Mouse (Mus musculus): ENCODE measurements around the gene Bbs9. TPM values are rescaled to one million over a fixed set of nuclear protein-coding genes. Genes with fewer than 3 reads are reported as not detected.

The Bbs9 gene
- polyA plus RNA-seq (2015; fragmentation: Illumina TruSeq; extraction: RNeasy Lipid Tissue Mini Kit (QIAGEN cat#74804); ENCODE audit: insufficient read depth, low replicate concordance) = 18.8 TPM

GRCm38 (mm10) chr9:22475424-22475868 lies at the start of gene Bbs9:
Bbs9 (plus strand) TSS chr9:22475715.

GRCm38 (mm10) chr9:22453990-22454389 lies 21.5 kb upstream of the Bbs9 start, which contains the start of gene Gm17545:
Gm17545 (plus strand) TSS chr9:22454290.

GRCm38 (mm10) chr9:22469643-22470042 lies 5.9 kb upstream of the Bbs9 start, which contains the start of gene Rp9:
Rp9 (minus strand) TSS chr9:22469743.

Other genes with a start within 250 kb of the Bbs9 start
- 2.8 TPM for gene Zfp599, start 215.8 kb upstream of the Bbs9 start, polyA plus RNA-seq (2015; fragmentation: Illumina TruSeq; extraction: RNeasy Lipid Tissue Mini Kit (QIAGEN cat#74804); ENCODE audit: insufficient read depth, low replicate concordance)
- gene Zfp810, start 168.1 kb upstream of the Bbs9 start, polyA plus RNA-seq (2015; fragmentation: Illumina TruSeq; extraction: RNeasy Lipid Tissue Mini Kit (QIAGEN cat#74804); ENCODE audit: insufficient read depth, low replicate concordance) = 21.3 TPM
- gene Anln, start 86.5 kb upstream of the Bbs9 start, polyA plus RNA-seq (2015; fragmentation: Illumina TruSeq; extraction: RNeasy Lipid Tissue Mini Kit (QIAGEN cat#74804); ENCODE audit: insufficient read depth, low replicate concordance) = 8.2 TPM
- gene 9530077C05Rik, start 64.2 kb upstream of the Bbs9 start, polyA plus RNA-seq (2015; fragmentation: Illumina TruSeq; extraction: RNeasy Lipid Tissue Mini Kit (QIAGEN cat#74804); ENCODE audit: insufficient read depth, low replicate concordance) = 1.6 TPM
- not detected for gene Gm17545, start 21.4 kb upstream of the Bbs9 start, polyA plus RNA-seq (2015; fragmentation: Illumina TruSeq; extraction: RNeasy Lipid Tissue Mini Kit (QIAGEN cat#74804); ENCODE audit: insufficient read depth, low replicate concordance)
- 93.7 TPM for gene Rp9, start 6.0 kb upstream of the Bbs9 start, polyA plus RNA-seq (2015; fragmentation: Illumina TruSeq; extraction: RNeasy Lipid Tissue Mini Kit (QIAGEN cat#74804); ENCODE audit: insufficient read depth, low replicate concordance)